Mouse (Mus musculus): ENCODE results near the gene Ntm.

GRCm38 (mm10) chr9:29765990-29766980, 196.7 kb downstream of the Ntm start:
- TF ChIP-seq CTCF (IDR thresholded peaks at IDR 0.05) (no peak), EP300 (IDR thresholded peaks at IDR 0.05) (no peak)
